Mouse (Mus musculus) kidney, embryonic 14.5 days (tissue): ENCODE results near the gene Cdc42bpg. TPM values are rescaled to one million over a fixed set of nuclear protein-coding genes. Genes with fewer than 3 reads are reported as not detected.

Experiments used
- ATAC-seq: fragments of 200-750 bp; cut with Nextera tagmentation; 2 replicates; pipeline ENCODE4 v1.8.0; 2017; ENCODE audit warnings: moderate number of reproducible peaks, mild to moderate bottlenecking, moderate TSS enrichment, moderate library complexity; ENCODE audit not compliant: low FRiP score, low TSS enrichment
- H3K27ac ChIP-seq: fragments of 300-500 bp; sonication (generic); 2 replicates; pipeline ENCODE4 v1.5.1; 2014; ENCODE audit warnings: low read depth, mild to moderate bottlenecking, low read length, moderate library complexity, mixed read lengths
- H3K27me3 ChIP-seq: fragments of 300-500 bp; sonication (generic); 2 replicates; pipeline ENCODE4 v1.6.1; 2014; ENCODE audit warnings: mild to moderate bottlenecking, low read length; ENCODE audit not compliant: control insufficient read depth, insufficient read depth
- H3K36me3 ChIP-seq: fragments of 300-500 bp; sonication (generic); 2 replicates; pipeline ENCODE4 v1.6.1; 2014; ENCODE audit warnings: low read length, mixed read lengths; ENCODE audit not compliant: control insufficient read depth, insufficient read depth
- H3K4me1 ChIP-seq: fragments of 300-500 bp; sonication (generic); 2 replicates; pipeline ENCODE4 v1.6.1; 2014; ENCODE audit warnings: low read length, mixed read lengths; ENCODE audit not compliant: control insufficient read depth, insufficient read depth
- H3K4me2 ChIP-seq: fragments of 300-500 bp; sonication (generic); replicated peaks from 2 replicates; pipeline ENCODE4 v1.6.1; 2014; ENCODE audit warnings: low read depth, mild to moderate bottlenecking, low read length
- H3K4me3 ChIP-seq: fragments of 300-500 bp; sonication (generic); 2 replicates; pipeline ENCODE4 v1.5.1; 2014; ENCODE audit warnings: mild to moderate bottlenecking, low read length
- H3K9ac ChIP-seq: fragments of 300-500 bp; sonication (generic); 2 replicates; pipeline ENCODE4 v1.6.1; 2014; ENCODE audit warnings: low read depth, mild to moderate bottlenecking, low read length, moderate library complexity
- H3K9me3 ChIP-seq: fragments of 300-500 bp; sonication (generic); 2 replicates; pipeline ENCODE4 v1.6.1; 2016; ENCODE audit warnings: low read length; ENCODE audit not compliant: control insufficient read depth
- WGBS: fragments of 180-500 bp; shearing (Covaris S2); extraction: QIAGEN DNeasy Blood & Tissue Kit; methylation state at CpG from one replicate; pipeline ENCODE4 v1.1.7; 2014; 5-methylcytosine and 5-hydroxymethylcytosine counted together
- polyA plus RNA-seq: library from polyadenylated mRNA; unstranded; fragments of >200 nt; fragmentation: Nextera tagmentation; extraction: Ambion mirVana; gene quantifications from 2 replicates; pipeline ENCODE4 v1.2.1, GENCODE M21; 2014

Gene Cdc42bpg
- polyA plus RNA-seq, 1 experiment from 2014 or later: 0.89 TPM

- no peak for ATAC-seq
Measured at GRCm38 (mm10) chr19:6324751-6325150, 18.5 kb downstream of the Cdc42bpg start.

GRCm38 (mm10) chr19:6331178-6331577, 24.9 kb downstream of the Cdc42bpg start:
- Histone ChIP-seq H3K9ac (no peak overlapping the region), H3K27me3 (no peaks in the 10 kb centered on the region), H3K36me3 (no peaks in the 10 kb centered on the region), H3K4me2 (no peak overlapping the region; the same call in 1 of the 2 replicates), H3K4me1 (peaks cover 15% of the 10 kb centered on the region), H3K27ac (no peak overlapping the region), H3K9me3 (no peaks in the 10 kb centered on the region), H3K4me3 (no peak overlapping the region)
- 60% methylated on average over 5 of the region's 5 CpGs for WGBS
- ATAC-seq: no peak

More at GRCm38 (mm10) chr19:6324751-6325150, 18.5 kb downstream of the Cdc42bpg start:
- H3K36me3 ChIP-seq: peaks cover 18% of the 10 kb centered on the region
- WGBS: 82% methylated on average over 9 of the region's 9 CpGs
- H3K27ac ChIP-seq: no peak overlapping the region
- H3K4me3 ChIP-seq: no peak overlapping the region
- no peak overlapping the region for H3K9ac ChIP-seq
- no peaks in the 10 kb centered on the region for H3K9me3 ChIP-seq
- no peaks in the 10 kb centered on the region for H3K4me1 ChIP-seq
- no peaks in the 10 kb centered on the region for H3K27me3 ChIP-seq
- no peak overlapping the region for H3K4me2 ChIP-seq

DNA sequence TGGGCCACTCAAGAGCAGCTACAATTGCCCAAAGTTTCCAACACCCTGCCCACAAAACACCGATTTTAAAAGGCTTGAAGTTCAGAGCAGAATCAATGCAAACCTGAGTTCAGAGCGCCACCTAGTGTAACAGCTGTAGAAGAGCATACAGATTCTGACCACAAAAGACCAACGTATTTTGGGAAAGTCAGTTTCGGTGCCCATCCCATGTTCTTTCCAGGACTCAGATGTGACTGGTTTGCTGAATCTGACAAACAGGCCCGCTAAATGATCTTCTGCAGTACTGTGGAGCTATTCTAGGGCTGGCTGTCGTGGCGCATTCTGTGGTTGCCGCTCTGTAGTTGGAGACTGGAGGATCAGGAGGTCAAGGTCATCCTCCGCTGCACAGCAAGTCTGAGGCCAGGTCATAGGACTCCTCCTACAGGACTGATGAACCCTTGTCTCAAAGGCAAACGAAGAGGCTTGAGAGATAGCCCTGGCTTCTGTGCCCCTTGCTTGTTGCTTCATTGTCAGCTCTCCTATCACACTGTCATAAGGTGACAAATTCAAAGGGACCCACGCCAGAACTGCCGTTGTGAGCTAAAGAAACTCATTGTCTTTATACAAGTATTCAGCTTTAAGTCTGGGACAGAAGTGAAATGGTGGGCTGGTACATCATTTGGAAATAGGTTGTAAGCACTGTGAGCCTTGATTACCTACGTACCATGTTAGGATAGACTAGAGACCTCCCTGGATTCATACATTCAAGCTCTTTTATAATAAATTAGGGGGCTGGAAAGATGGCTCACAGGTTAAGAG, 25.7 kb downstream of the Cdc42bpg start:
- Histone ChIP-seq H3K27me3 (no peaks in the 10 kb centered on the region), H3K4me1 (peaks cover 22% of the 10 kb centered on the region), H3K9ac (peak overlapping the region; percentile 45; the same call in 1 of the 2 replicates), H3K36me3 (peaks cover 1% of the 10 kb centered on the region; the same call in 1 of the 2 replicates), H3K9me3 (no peaks in the 10 kb centered on the region), H3K27ac (no peak overlapping the region), H3K4me3 (peak overlapping the region; percentile 21; the same call in 1 of the 2 replicates), H3K4me2 (peak overlapping the region; percentile 47)
- ATAC-seq: no peak
- WGBS: 22% methylated on average over 13 of the region's 13 CpGs

DNA sequence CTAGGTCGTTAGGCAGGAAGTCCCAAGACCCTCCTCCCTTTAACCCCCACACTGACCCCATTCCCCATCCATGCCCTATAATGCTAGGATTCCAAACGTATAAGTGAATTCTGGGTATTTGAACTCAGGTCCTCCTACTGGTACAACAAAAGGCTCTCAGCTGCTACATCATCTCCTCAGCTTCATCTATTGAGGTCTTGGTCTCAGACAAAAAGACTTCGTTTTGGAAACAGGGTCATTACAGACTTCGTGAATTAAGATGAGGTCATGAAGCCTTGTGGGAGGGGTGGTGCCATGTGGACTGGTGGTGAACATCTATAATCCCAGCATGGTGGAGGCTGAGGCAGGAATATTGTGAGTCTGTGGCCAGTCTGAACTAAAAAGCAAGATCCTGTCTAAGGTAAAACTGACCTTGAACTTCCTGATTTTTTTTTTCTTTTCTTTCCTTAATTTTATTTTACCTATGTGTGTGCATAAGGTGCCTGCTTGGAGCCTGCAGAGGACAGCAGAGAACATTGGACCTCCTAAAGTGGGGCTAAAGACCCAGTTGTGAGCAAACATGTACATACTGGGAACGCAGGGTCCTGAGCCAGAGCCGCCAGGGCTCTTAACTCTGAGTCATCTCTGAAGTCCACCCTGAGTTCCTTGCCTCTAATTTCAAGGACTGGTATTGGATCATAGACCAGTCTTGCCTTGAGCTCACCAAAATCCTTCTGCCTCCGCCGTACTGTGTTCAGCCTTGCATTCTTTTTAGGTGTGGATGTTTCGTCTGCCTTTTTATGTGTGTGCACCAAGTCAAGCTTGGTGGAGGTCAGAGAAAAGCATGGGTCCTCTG, 27.7 kb downstream of the Cdc42bpg start:
- H3K36me3 ChIP-seq: peaks cover 22% of the 10 kb centered on the region
- no peaks in the 10 kb centered on the region for H3K27me3 ChIP-seq
- peak overlapping the region; percentile 85 for H3K4me3 ChIP-seq
- WGBS: 62% methylated on average over 9 of the region's 9 CpGs
- peak overlapping the region; percentile 56 for H3K9ac ChIP-seq
- H3K9me3 ChIP-seq: no peaks in the 10 kb centered on the region
- H3K4me1 ChIP-seq: peaks cover 27% of the 10 kb centered on the region
- peak; percentile 17; the same call in 1 of the 2 replicates for ATAC-seq
- H3K27ac ChIP-seq: peak overlapping the region; percentile 59; the same call in 1 of the 2 replicates
- H3K4me2 ChIP-seq: peak overlapping the region; percentile 80

DNA sequence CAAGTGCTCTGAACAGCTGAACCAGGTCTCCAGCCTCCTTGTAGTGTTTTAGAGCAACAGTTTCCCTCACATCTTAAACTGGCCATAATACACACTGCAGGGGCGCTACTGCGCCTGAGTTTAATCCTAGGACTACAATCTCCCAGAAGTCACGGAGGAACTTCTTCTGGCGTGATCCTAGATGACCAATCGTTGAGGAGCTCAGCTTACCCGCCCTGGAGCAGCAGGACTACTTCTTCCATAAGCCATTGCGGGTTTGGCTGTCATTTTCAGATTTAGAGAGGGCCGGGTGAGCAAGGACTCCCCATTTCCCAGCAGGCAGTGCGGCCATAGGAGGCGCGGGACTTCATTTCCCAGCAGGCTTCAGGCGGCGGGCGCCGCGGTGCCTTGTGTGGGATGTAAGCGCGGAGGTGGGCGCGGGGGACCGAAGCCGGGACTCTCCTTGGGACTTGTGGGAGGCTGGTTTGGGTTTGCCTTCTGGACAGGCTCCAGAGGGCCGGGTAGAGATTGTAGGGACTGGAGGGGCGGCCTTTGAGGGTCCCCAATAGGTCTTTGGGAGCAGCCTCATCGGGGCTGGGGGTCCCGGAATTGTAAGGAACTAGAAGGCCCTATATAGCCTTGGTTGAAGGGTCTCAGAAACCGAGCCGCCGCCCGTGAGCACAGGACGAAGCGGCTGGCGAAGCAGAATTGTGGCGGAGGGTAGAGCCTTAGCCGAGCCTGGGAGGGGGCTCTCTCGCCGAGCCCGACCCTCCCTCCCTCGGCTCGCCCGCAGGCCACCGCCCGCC, 28.6 kb downstream of the Cdc42bpg start, which contains the start of gene Men1:
Gene Men1 (plus strand): TSS at position 307 of the 785 bp plus-strand sequence.
- Histone ChIP-seq H3K4me2 (peak within 1 kb of the TSS; percentile 80), H3K9me3 (no peaks in the 10 kb centered on the region), H3K27ac (peak within 1 kb of the TSS; percentile 66; the same call in 1 of the 2 replicates), H3K36me3 (peaks cover 31% of the 10 kb centered on the region), H3K9ac (peak within 1 kb of the TSS; percentile 83), H3K27me3 (no peaks in the 10 kb centered on the region), H3K4me1 (peaks cover 35% of the 10 kb centered on the region), H3K4me3 (peak within 1 kb of the TSS; percentile 85)
- ATAC-seq: peak; percentile 94
- WGBS: under 1% methylated on average over 36 of the region's 43 CpGs

DNA sequence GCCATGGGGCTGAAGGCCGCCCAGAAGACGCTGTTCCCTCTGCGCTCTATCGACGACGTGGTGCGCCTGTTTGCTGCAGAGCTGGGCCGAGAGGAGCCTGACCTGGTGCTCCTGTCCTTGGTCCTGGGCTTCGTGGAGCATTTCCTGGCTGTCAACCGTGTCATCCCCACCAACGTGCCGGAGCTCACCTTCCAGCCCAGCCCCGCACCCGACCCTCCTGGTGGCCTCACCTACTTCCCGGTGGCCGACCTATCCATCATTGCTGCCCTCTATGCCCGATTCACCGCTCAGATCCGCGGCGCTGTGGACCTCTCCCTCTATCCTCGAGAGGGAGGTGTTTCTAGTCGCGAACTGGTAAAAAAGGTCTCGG, 29.2 kb downstream of the Cdc42bpg start:
- no peak; the same call in 1 of the 2 replicates for ATAC-seq
- Histone ChIP-seq H3K4me3 (peak overlapping the region; percentile 85), H3K9me3 (no peaks in the 10 kb centered on the region), H3K36me3 (peaks cover 34% of the 10 kb centered on the region), H3K27ac (peak overlapping the region; percentile 66; the same call in 1 of the 2 replicates), H3K4me2 (peak overlapping the region; percentile 80), H3K4me1 (peaks cover 41% of the 10 kb centered on the region), H3K27me3 (no peaks in the 10 kb centered on the region), H3K9ac (peak overlapping the region; percentile 83)
- 0% methylated on average over 19 of the region's 25 CpGs for WGBS

GRCm38 (mm10) chr19:6336920-6337319, 30.7 kb downstream of the Cdc42bpg start:
- Histone ChIP-seq H3K9ac (peak overlapping the region; percentile 83), H3K4me2 (peak overlapping the region; percentile 80; the same call in 1 of the 2 replicates), H3K27ac (no peak overlapping the region), H3K27me3 (no peaks in the 10 kb centered on the region), H3K4me3 (peak overlapping the region; percentile 3; the same call in 1 of the 2 replicates), H3K9me3 (no peaks in the 10 kb centered on the region), H3K36me3 (peaks cover 34% of the 10 kb centered on the region), H3K4me1 (peaks cover 42% of the 10 kb centered on the region)
- ATAC-seq: no peak
- WGBS: 95% methylated on average over 10 of the region's 10 CpGs

GRCm38 (mm10) chr19:6338171-6338570, 31.9 kb downstream of the Cdc42bpg start:
- no peaks in the 10 kb centered on the region for H3K27me3 ChIP-seq
- no peak overlapping the region for H3K4me3 ChIP-seq
- H3K27ac ChIP-seq: no peak overlapping the region
- H3K36me3 ChIP-seq: peaks cover 34% of the 10 kb centered on the region
- 94% methylated on average over 7 of the region's 7 CpGs for WGBS
- no peak for ATAC-seq
- no peaks in the 10 kb centered on the region for H3K9me3 ChIP-seq
- H3K4me1 ChIP-seq: peaks cover 40% of the 10 kb centered on the region
- H3K4me2 ChIP-seq: no peak overlapping the region
- no peak overlapping the region for H3K9ac ChIP-seq
